Mouse (Mus musculus): ENCODE results near the gene Tas2r117. TPM values are rescaled to one million over a fixed set of nuclear protein-coding genes. Genes with fewer than 3 reads are reported as not detected.

Gene Tas2r117
- not detected in 2 replicates for polyA plus RNA-seq (2015; fragmentation: Nextera tagmentation; extraction: Ambion mirVana)

DNA sequence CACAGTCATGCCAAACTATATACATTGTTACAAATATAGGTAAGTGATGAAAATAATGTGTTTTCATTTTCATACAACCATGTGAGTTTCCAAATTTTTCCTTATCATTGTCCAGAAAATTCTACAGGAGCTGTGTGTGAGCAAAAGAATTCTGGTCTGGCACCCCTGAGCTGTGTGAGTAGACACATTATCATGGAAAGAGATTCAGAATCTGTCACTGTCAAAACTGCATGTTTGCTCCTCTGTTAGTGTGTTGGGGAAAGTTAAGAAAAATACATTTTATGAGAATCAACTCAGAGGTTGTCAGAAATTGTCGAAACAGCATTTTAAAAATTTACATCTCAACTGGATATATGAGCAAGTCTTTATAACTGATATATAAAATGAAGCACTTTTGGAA, at the start of gene Tas2r117:
TSS of gene Tas2r117 (plus strand) at position 301 of the 400 bp plus-strand sequence.
- no peaks in the 10 kb centered on the region for H3K36me3 ChIP-seq (replicated peaks)
- H3K27ac ChIP-seq (replicated peaks): no peak within 1 kb of the TSS
- no peak within 1 kb of the TSS for H3K4me2 ChIP-seq
- H3K4me1 ChIP-seq (replicated peaks): no peaks in the 10 kb centered on the region
- no peak within 1 kb of the TSS for H3K4me3 ChIP-seq (replicated peaks)
- no peak within 1 kb of the TSS for H3K9ac ChIP-seq
- 57% methylated on average over 1 of the region's 1 CpGs for WGBS (ENCODE audit: insufficient replicate concordance)
- H3K27me3 ChIP-seq: no peaks in the 10 kb centered on the region
- H3K9me3 ChIP-seq (replicated peaks): no peaks in the 10 kb centered on the region
- ATAC-seq (ENCODE audit: insufficient read depth): no peak

DNA sequence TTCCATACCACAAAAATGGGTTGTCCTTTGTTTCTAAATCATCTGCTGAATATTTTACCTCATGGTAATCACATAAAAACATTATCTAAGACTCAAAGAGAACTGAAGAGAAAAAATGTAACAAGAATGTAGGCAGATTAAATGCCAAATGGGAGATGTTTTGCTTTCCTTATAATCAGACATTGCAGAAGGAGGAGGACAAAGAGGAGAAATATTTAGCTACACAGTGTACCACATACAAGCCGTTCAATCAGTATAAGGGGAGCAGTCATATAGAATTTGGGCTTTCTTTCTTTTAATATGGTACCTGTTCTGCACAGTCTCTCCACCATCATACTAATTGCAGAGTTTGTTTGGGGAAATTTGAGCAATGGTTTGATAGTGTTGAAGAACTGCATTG, 48.2 kb upstream of the Tas2r117 start, which contains the start of gene Tas2r124:
TSS of gene Tas2r124 (plus strand) at position 301 of the 400 bp plus-strand sequence.
- Histone ChIP-seq H3K4me3 (replicated peaks) (no peak within 1 kb of the TSS), H3K4me1 (replicated peaks) (no peaks in the 10 kb centered on the region), H3K9ac (no peak within 1 kb of the TSS), H3K9me3 (replicated peaks) (no peaks in the 10 kb centered on the region), H3K27ac (replicated peaks) (no peak within 1 kb of the TSS), H3K36me3 (replicated peaks) (no peaks in the 10 kb centered on the region), H3K27me3 (no peaks in the 10 kb centered on the region), H3K4me2 (no peak within 1 kb of the TSS)
- 53% methylated on average over 1 of the region's 1 CpGs for WGBS (ENCODE audit: insufficient replicate concordance)
- ATAC-seq (ENCODE audit: insufficient read depth): no peak

GRCm38 (mm10) chr6:132761831-132762230, 40.8 kb upstream of the Tas2r117 start, which contains the start of gene Tas2r102:
TSS of gene Tas2r102 (plus strand) at chr6:132762131.
- Histone ChIP-seq H3K27me3 (no peaks in the 10 kb centered on the region), H3K4me1 (replicated peaks) (no peaks in the 10 kb centered on the region)
- no peak for ATAC-seq (ENCODE audit: insufficient read depth)

DNA sequence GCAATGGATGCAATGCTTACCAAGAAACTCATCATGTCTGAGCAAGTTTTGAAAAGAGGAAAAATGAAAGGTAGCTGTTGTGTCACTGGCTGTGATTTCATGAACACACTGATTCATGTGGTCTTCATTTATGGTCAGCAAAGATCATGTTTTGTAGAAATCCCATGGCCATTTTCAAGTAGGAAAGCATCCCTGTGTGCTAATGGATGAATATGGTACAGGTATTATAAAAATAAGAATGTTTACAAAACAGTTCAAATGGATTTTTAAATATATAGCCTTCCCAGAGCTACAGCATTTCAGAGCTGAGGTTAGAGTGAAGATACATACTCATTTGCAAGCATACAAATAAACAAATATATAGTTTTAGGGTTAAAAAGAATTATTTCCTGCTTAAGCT, 24.6 kb upstream of the Tas2r117 start, which contains the start of gene Tas2r136:
TSS of gene Tas2r136 (minus strand) at position 101 of the 400 bp plus-strand sequence.
- Histone ChIP-seq H3K9me3 (replicated peaks) (no peaks in the 10 kb centered on the region), H3K27ac (replicated peaks) (no peak within 1 kb of the TSS), H3K36me3 (replicated peaks) (no peaks in the 10 kb centered on the region), H3K4me3 (replicated peaks) (no peak within 1 kb of the TSS), H3K27me3 (no peaks in the 10 kb centered on the region), H3K4me2 (no peak within 1 kb of the TSS), H3K9ac (no peak within 1 kb of the TSS), H3K4me1 (replicated peaks) (no peaks in the 10 kb centered on the region)
- ATAC-seq (ENCODE audit: insufficient read depth): no peak

More at GRCm38 (mm10) chr6:132761831-132762230, 40.8 kb upstream of the Tas2r117 start, which contains the start of gene Tas2r102:
- Histone ChIP-seq H3K36me3 (replicated peaks) (no peaks in the 10 kb centered on the region), H3K4me2 (no peak within 1 kb of the TSS), H3K4me3 (replicated peaks) (no peak within 1 kb of the TSS), H3K9ac (no peak within 1 kb of the TSS), H3K9me3 (replicated peaks) (no peaks in the 10 kb centered on the region), H3K27ac (replicated peaks) (no peak within 1 kb of the TSS)
- WGBS (ENCODE audit: insufficient replicate concordance): 85% methylated on average over 2 of the region's 2 CpGs

GRCm38 (mm10) chr6:132795393-132795792, 7.2 kb upstream of the Tas2r117 start:
- H3K4me1 ChIP-seq (replicated peaks): no peaks in the 10 kb centered on the region
- H3K27ac ChIP-seq (replicated peaks): no peak overlapping the region
- H3K27me3 ChIP-seq: no peaks in the 10 kb centered on the region
- H3K4me3 ChIP-seq (replicated peaks): no peak overlapping the region
- H3K4me2 ChIP-seq: no peak overlapping the region
- 0 out of 2 replicates have a peak, but pooled peaks cover 3% of the 10 kb centered on the region for H3K9me3 ChIP-seq (replicated peaks)
- H3K36me3 ChIP-seq (replicated peaks): no peaks in the 10 kb centered on the region
- WGBS (ENCODE audit: insufficient replicate concordance): 30% methylated on average over 1 of the region's 1 CpGs
- H3K9ac ChIP-seq: no peak overlapping the region
- no peak for ATAC-seq (ENCODE audit: insufficient read depth)

DNA sequence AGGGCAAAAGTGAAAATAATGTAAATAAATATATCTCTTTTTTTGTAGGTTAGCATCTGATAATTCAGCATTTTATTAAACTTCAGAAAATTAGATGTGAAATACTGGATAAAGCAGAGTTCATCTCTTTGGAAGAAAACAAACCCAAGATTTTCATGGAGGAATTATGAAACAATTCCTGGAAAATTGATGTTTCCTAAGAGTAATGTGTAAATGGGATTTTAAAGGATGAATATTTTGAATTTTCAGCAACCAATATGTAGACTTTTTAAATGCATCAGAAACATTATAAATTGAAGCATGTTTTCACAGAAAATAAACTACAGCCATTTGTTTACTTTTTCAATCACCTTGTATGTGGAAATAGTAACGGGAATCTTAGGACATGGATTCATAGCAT, 44.2 kb downstream of the Tas2r117 start, which contains the start of gene Tas2r123:
TSS of gene Tas2r123 (plus strand) at position 301 of the 400 bp plus-strand sequence.
- Histone ChIP-seq H3K9ac (no peak within 1 kb of the TSS), H3K4me1 (replicated peaks) (no peaks in the 10 kb centered on the region), H3K9me3 (replicated peaks) (no peaks in the 10 kb centered on the region), H3K27me3 (no peaks in the 10 kb centered on the region), H3K27ac (replicated peaks) (no peak within 1 kb of the TSS), H3K4me2 (no peak within 1 kb of the TSS), H3K4me3 (replicated peaks) (no peak within 1 kb of the TSS), H3K36me3 (replicated peaks) (no peaks in the 10 kb centered on the region)
- ATAC-seq (ENCODE audit: insufficient read depth): no peak
- 61% methylated on average over 1 of the region's 1 CpGs for WGBS (ENCODE audit: insufficient replicate concordance)

Other genes with a start within 250 kb of the Tas2r117 start
- not detected in 2 replicates for gene Prh1, start 233.0 kb upstream of the Tas2r117 start, polyA plus RNA-seq (2015; fragmentation: Nextera tagmentation; extraction: Ambion mirVana)
- gene Prp2, start 206.9 kb upstream of the Tas2r117 start, polyA plus RNA-seq (2015; fragmentation: Nextera tagmentation; extraction: Ambion mirVana): not detected in 2 replicates
- gene A630073D07Rik, start 151.3 kb upstream of the Tas2r117 start, polyA plus RNA-seq (2015; fragmentation: Nextera tagmentation; extraction: Ambion mirVana): not detected in 2 replicates
- gene Tas2r120, start 145.9 kb upstream of the Tas2r117 start, polyA plus RNA-seq (2015; fragmentation: Nextera tagmentation; extraction: Ambion mirVana): not detected in 2 replicates
- not detected in 2 replicates for gene Tas2r121, start 101.8 kb upstream of the Tas2r117 start, polyA plus RNA-seq (2015; fragmentation: Nextera tagmentation; extraction: Ambion mirVana)
- not detected in 2 replicates for gene Tas2r122, start 90.9 kb upstream of the Tas2r117 start, polyA plus RNA-seq (2015; fragmentation: Nextera tagmentation; extraction: Ambion mirVana)
- gene Tas2r115, start 64.8 kb upstream of the Tas2r117 start, polyA plus RNA-seq (2015; fragmentation: Nextera tagmentation; extraction: Ambion mirVana): not detected in 2 replicates
- not detected in 2 replicates for gene Tas2r124, start 48.1 kb upstream of the Tas2r117 start, polyA plus RNA-seq (2015; fragmentation: Nextera tagmentation; extraction: Ambion mirVana)
- not detected in 2 replicates for gene Tas2r102, start 40.7 kb upstream of the Tas2r117 start, polyA plus RNA-seq (2015; fragmentation: Nextera tagmentation; extraction: Ambion mirVana)
- not detected in 2 replicates for gene Tas2r136, start 24.7 kb upstream of the Tas2r117 start, polyA plus RNA-seq (2015; fragmentation: Nextera tagmentation; extraction: Ambion mirVana)
- gene Tas2r123, start 44.3 kb downstream of the Tas2r117 start, polyA plus RNA-seq (2015; fragmentation: Nextera tagmentation; extraction: Ambion mirVana): not detected in 2 replicates
- gene Tas2r116, start 52.6 kb downstream of the Tas2r117 start, polyA plus RNA-seq (2015; fragmentation: Nextera tagmentation; extraction: Ambion mirVana): not detected in 2 replicates
- gene Tas2r110, start 65.2 kb downstream of the Tas2r117 start, polyA plus RNA-seq (2015; fragmentation: Nextera tagmentation; extraction: Ambion mirVana): not detected in 2 replicates
- not detected in 2 replicates for gene Tas2r113, start 90.2 kb downstream of the Tas2r117 start, polyA plus RNA-seq (2015; fragmentation: Nextera tagmentation; extraction: Ambion mirVana)
- gene Tas2r125, start 106.8 kb downstream of the Tas2r117 start, polyA plus RNA-seq (2015; fragmentation: Nextera tagmentation; extraction: Ambion mirVana): not detected in 2 replicates
- not detected in 2 replicates for gene Tas2r129, start 148.3 kb downstream of the Tas2r117 start, polyA plus RNA-seq (2015; fragmentation: Nextera tagmentation; extraction: Ambion mirVana)
- gene Tas2r131, start 155.1 kb downstream of the Tas2r117 start, polyA plus RNA-seq (2015; fragmentation: Nextera tagmentation; extraction: Ambion mirVana): not detected in 2 replicates
- not detected in 2 replicates for gene Tas2r109, start 178.1 kb downstream of the Tas2r117 start, polyA plus RNA-seq (2015; fragmentation: Nextera tagmentation; extraction: Ambion mirVana)
- not detected in 2 replicates for gene Tas2r103, start 234.3 kb downstream of the Tas2r117 start, polyA plus RNA-seq (2015; fragmentation: Nextera tagmentation; extraction: Ambion mirVana)

Data from liver, embryonic 15.5 days (tissue).